Mouse (Mus musculus) layer of hippocampus, adult 9-11 months (tissue): ENCODE measurements around the gene Lce3b.

Experiments
- DNase-seq: peaks from one replicate; pipeline ENCODE4 v3.0.0; 2022

The Lce3b gene

GRCm38 (mm10) chr3:92932679-92933078 is at the start of gene Lce3b:
Gene Lce3b (plus strand): TSS chr3:92932979.
- no peak for DNase-seq

GRCm38 (mm10) chr3:92894063-92894462 is 38.7 kb upstream of the Lce3b start:
- no peak for DNase-seq

GRCm38 (mm10) chr3:92894489-92894888 is 38.3 kb upstream of the Lce3b start:
- DNase-seq = no peak

GRCm38 (mm10) chr3:92902992-92903391 is 29.8 kb upstream of the Lce3b start:
- no peak for DNase-seq

GRCm38 (mm10) chr3:92903640-92904039 is 29.1 kb upstream of the Lce3b start:
- no peak for DNase-seq

- DNase-seq = no peak
These were observed 27.6 kb upstream of the Lce3b start for GRCm38 (mm10) chr3:92905182-92905581.

- DNase-seq = no peak
These were observed 25.2 kb upstream of the Lce3b start for GRCm38 (mm10) chr3:92907571-92907970.

- DNase-seq = peak; percentile 11
These were observed 12.4 kb upstream of the Lce3b start for GRCm38 (mm10) chr3:92920364-92920763.

GRCm38 (mm10) chr3:92926130-92926529 is 6.6 kb upstream of the Lce3b start, which contains the start of gene Lce3a:
Gene Lce3a (minus strand): TSS chr3:92926230.
- DNase-seq = no peak

- DNase-seq = no peak
These were observed 11.4 kb downstream of the Lce3b start, which contains the start of gene Lce3c for GRCm38 (mm10) chr3:92944186-92944585. Gene Lce3c (plus strand): TSS chr3:92944486.

GRCm38 (mm10) chr3:92957090-92957489 is 24.3 kb downstream of the Lce3b start, which contains the start of gene Lce3d:
Gene Lce3d (plus strand): TSS chr3:92957390.
- DNase-seq = no peak

- DNase-seq = no peak
These were observed 34.0 kb downstream of the Lce3b start, which contains the start of gene Lce3e for GRCm38 (mm10) chr3:92966761-92967160. Gene Lce3e (plus strand): TSS chr3:92967061.

GRCm38 (mm10) chr3:92978484-92978883 is 45.7 kb downstream of the Lce3b start:
- no peak for DNase-seq
